Mouse (Mus musculus): ENCODE data around the gene Rab5a. TPM values are rescaled to one million over a fixed set of nuclear protein-coding genes. Genes with fewer than 3 reads are reported as not detected.

Gene Rab5a
- total RNA-seq, 2 experiments from 2014 or later, result 68.0 to 68.2 TPM

GRCm38 (mm10) chr17:53543591-53544324 lies 64.7 kb downstream of the Rab5a start:
- peak; percentile 53 for DNase-seq

- DNase-seq, result no peak
Measured at GRCm38 (mm10) chr17:53551306-53552299, 72.6 kb downstream of the Rab5a start.

GRCm38 (mm10) chr17:53554088-53554487 lies 75.1 kb downstream of the Rab5a start:
- DNase-seq, result no peak

- no peak for DNase-seq
Measured at GRCm38 (mm10) chr17:53554813-53555212, 75.8 kb downstream of the Rab5a start.

Other genes with a start within 250 kb of the Rab5a start
- gene Efhb, start 15.9 kb upstream of the Rab5a start, total RNA-seq (2021), result under 1 TPM; 0.26 to 0.38 TPM
- not detected for gene Pp2d1, start 60.2 kb downstream of the Rab5a start, total RNA-seq (2021)
- gene Kat2b, start 87.6 kb downstream of the Rab5a start, total RNA-seq (2021), result 10 to 100 TPM; 79.5 to 84.6 TPM
- 1 to 10 TPM; 8.3 to 9.7 TPM for gene Sgo1, start 210.1 kb downstream of the Rab5a start, total RNA-seq (2021)

Data from heart, postnatal 4 days (tissue).